In genomic region chr8:122074977-122075376, GRCm38 (mm10) we compare ENCODE assay signal across 19 mouse cellular contexts.
A peak's percentile ranks its signal among the peaks of the same experiment; 100 is the strongest.
DNase-seq lines count a peak whose midpoint lies in the region; ATAC-seq and TF ChIP-seq lines count a peak whose summit lies in the region.
"Had no signal": no experiment of that assay in that cellular context is flagged by ENCODE, and none has a peak within 500 bp of the region (broad histone marks: within the 10 kb centered on the region; RNA-seq: fewer than 3 reads in every experiment).

No protein-coding gene starts in this region.

- no peaks in the 10 kb centered on the region for H3K27me3 ChIP-seq in heart, adult 2 months (ENCODE audit: control insufficient read depth, insufficient read depth, low read length)
- H3K27me3 ChIP-seq in midbrain, embryonic 16.5 days (ENCODE audit: control insufficient read depth, insufficient read depth, low read depth, low read length) = no peaks in the 10 kb centered on the region
- H3K27me3 ChIP-seq: Patski had no signal

- no peak for DNase-seq in heart, adult 2 months
- DNase-seq in heart, postnatal 10 days = no peak
- DNase-seq in left cerebral cortex, adult 2 months (ENCODE audit: extremely low spot score in 1 of 2, low spot score in 2 of 2) = no peak
- DNase-seq in left cerebral cortex, postnatal 10 days (ENCODE audit: extremely low spot score in 1 of 2, low spot score in 2 of 2) = no peak
- peak; percentile 49 for DNase-seq in ES-CJ7 (ENCODE audit: low read depth, low spot score)
- no peak for DNase-seq in brain, embryonic 14.5 days (ENCODE audit: low read depth)
- DNase-seq in urinary bladder, postnatal 14 days (ENCODE audit: low spot score) = no peak
- DNase-seq: cerebellum, postnatal 36 days; kidney, adult 18-20 months; kidney, postnatal 25 days; liver, embryonic 13.5 days; retina, postnatal 1 day; right cerebral cortex, postnatal 4 days had no signal

- H3K79me2 ChIP-seq in heart, adult 2 months (replicated peaks; ENCODE audit: control insufficient read depth, insufficient read depth, low read length) = no peaks in the 10 kb centered on the region

- TF ChIP-seq POLR2A in heart, adult 2 months (IDR thresholded peaks at IDR 0.05; ENCODE audit: insufficient read depth, low read depth, low read length) = no peak
- no peak for TF ChIP-seq POLR2A in brain, embryonic 14.5 days (IDR thresholded peaks at IDR 0.05; ENCODE audit: borderline replicate concordance, extremely low read depth, insufficient read depth, insufficient read length, poor library complexity, severe bottlenecking)

- no peak for TF ChIP-seq EP300 in heart, adult 2 months (IDR thresholded peaks at IDR 0.05; ENCODE audit: insufficient read depth, low read depth, low read length)

- no peak overlapping the region for H3K9ac ChIP-seq in heart, adult 2 months (ENCODE audit: low read depth, low read length)
- no peak overlapping the region for H3K9ac ChIP-seq in midbrain, embryonic 16.5 days (ENCODE audit: low read depth, low read length)
- H3K9ac ChIP-seq: heart, embryonic 15.5 days; liver, embryonic 13.5 days; midbrain, embryonic 12.5 days had no signal

- no peaks in the 10 kb centered on the region for H3K9me3 ChIP-seq in midbrain, embryonic 16.5 days (replicated peaks; ENCODE audit: control insufficient read depth, low read length, poor library complexity, severe bottlenecking)
- H3K9me3 ChIP-seq: heart, embryonic 15.5 days; liver, embryonic 13.5 days; midbrain, embryonic 12.5 days had no signal

- WGBS in heart, adult 2 months = 68% methylated on average over 4 of the region's 4 CpGs
- WGBS in midbrain, embryonic 16.5 days = 82% methylated on average over 4 of the region's 4 CpGs

- H3K4me2 ChIP-seq in midbrain, embryonic 16.5 days (ENCODE audit: low read length) = no peak overlapping the region
- H3K4me2 ChIP-seq: heart, embryonic 15.5 days; liver, embryonic 13.5 days; midbrain, embryonic 12.5 days had no signal

- no peak overlapping the region for H3K4me3 ChIP-seq in heart, adult 2 months
- no peak overlapping the region for H3K4me3 ChIP-seq in left cerebral cortex, adult 2 months
- H3K4me3 ChIP-seq in midbrain, embryonic 16.5 days (ENCODE audit: low read depth, low read length) = no peak overlapping the region
- H3K4me3 ChIP-seq: heart, embryonic 15.5 days; liver, embryonic 13.5 days; midbrain, embryonic 12.5 days had no signal

- peak; percentile 13; the same call in 1 of the 2 replicates for TF ChIP-seq CTCF in heart, adult 2 months (IDR thresholded peaks at IDR 0.05)
- peak; percentile 12 for TF ChIP-seq CTCF in left cerebral cortex, adult 2 months (IDR thresholded peaks at IDR 0.05)
- peak; percentile 23; the same call in 1 of the 2 replicates for TF ChIP-seq CTCF in brain, embryonic 14.5 days (IDR thresholded peaks at IDR 0.05; ENCODE audit: borderline replicate concordance, extremely low read depth, insufficient read depth, insufficient read length)

- ATAC-seq in midbrain, embryonic 16.5 days = no peak
- ATAC-seq: forebrain, embryonic 16.5 days; Patski had no signal

- peaks cover 4% of the 10 kb centered on the region for H3K4me1 ChIP-seq in heart, adult 2 months (ENCODE audit: control insufficient read depth, insufficient read depth, low read length)
- H3K4me1 ChIP-seq in midbrain, embryonic 16.5 days (ENCODE audit: control insufficient read depth, insufficient read depth, low read length) = peaks cover 3% of the 10 kb centered on the region; the same call in 1 of the 2 replicates
- H3K4me1 ChIP-seq: liver, embryonic 13.5 days had no signal

- H3K36me3 ChIP-seq in heart, adult 2 months (ENCODE audit: control insufficient read depth, insufficient read depth, low read length) = no peaks in the 10 kb centered on the region
- H3K36me3 ChIP-seq in midbrain, embryonic 16.5 days (ENCODE audit: control insufficient read depth, insufficient read depth, low read length) = no peaks in the 10 kb centered on the region
- H3K36me3 ChIP-seq: heart, embryonic 15.5 days; liver, embryonic 13.5 days; midbrain, embryonic 12.5 days had no signal

- H3K27ac ChIP-seq in heart, adult 2 months = no peak overlapping the region
- no peak overlapping the region for H3K27ac ChIP-seq in left cerebral cortex, adult 2 months
- H3K27ac ChIP-seq in midbrain, embryonic 16.5 days (ENCODE audit: low read length) = no peak overlapping the region
- H3K27ac ChIP-seq: heart, embryonic 15.5 days; liver, embryonic 13.5 days; macrophage; midbrain, embryonic 12.5 days had no signal

- intact Hi-C loops in heart, adult 2 months (cut with DNase I) = no loop called here
- intact Hi-C loops in heart, postnatal 10 days (cut with DNase I) = no loop called here
- intact Hi-C loops in left cerebral cortex, adult 2 months (cut with DNase I) = no loop called here
- intact Hi-C loops in left cerebral cortex, postnatal 10 days (cut with DNase I) = no loop called here
